Mouse (Mus musculus): ENCODE data around the gene Gm8797.
"Not testable (repeated sequence)": the region's sequence is repeated elsewhere in the genome, so short reads cannot be mapped to it uniquely, and the experiment has no call there.

The Gm8797 gene

GRCm38 (mm10) chr3:5750506-5750905 lies at the start of gene Gm8797:
Gene Gm8797, plus strand, starts transcription at chr3:5750806.
- DNase-seq (ENCODE audit: low spot score in 2 of 2) = not testable (repeated sequence)

- no peak for DNase-seq (ENCODE audit: low spot score in 2 of 2)
Measured at GRCm38 (mm10) chr3:5714481-5714880, 36.1 kb upstream of the Gm8797 start.

GRCm38 (mm10) chr3:5732931-5733330 lies 17.7 kb upstream of the Gm8797 start:
- no peak for DNase-seq (ENCODE audit: low spot score in 2 of 2)

GRCm38 (mm10) chr3:5754763-5755478 lies 4.3 kb downstream of the Gm8797 start:
- DNase-seq (ENCODE audit: low spot score in 2 of 2) = peak; percentile 10 to 14

GRCm38 (mm10) chr3:5766256-5766655 lies 15.7 kb downstream of the Gm8797 start:
- no peak for DNase-seq (ENCODE audit: low spot score in 2 of 2)

- no peak for DNase-seq (ENCODE audit: low spot score in 2 of 2)
Measured at GRCm38 (mm10) chr3:5776894-5777293, 26.3 kb downstream of the Gm8797 start.

Data from right cerebral cortex, postnatal 36 days (tissue).